Mouse (Mus musculus) embryo, embryonic 10 days (tissue): ENCODE data around the gene Kat2b.
"Not testable (repeated sequence)": the region's sequence is repeated elsewhere in the genome, so short reads cannot be mapped to it uniquely, and the experiment has no call there.

Source experiments
- DNase-seq: peaks from one replicate; pipeline ENCODE4 v3.0.0-alpha.2; 2015; ENCODE audit warnings: low spot score

Kat2b gene

GRCm38 (mm10) chr17:53566161-53566918 is at the start of gene Kat2b:
Kat2b (plus strand) TSS chr17:53566861.
- DNase-seq = peak; percentile 57

- DNase-seq = no peak
These were observed 47.3 kb upstream of the Kat2b start for GRCm38 (mm10) chr17:53519364-53519763.

DNA sequence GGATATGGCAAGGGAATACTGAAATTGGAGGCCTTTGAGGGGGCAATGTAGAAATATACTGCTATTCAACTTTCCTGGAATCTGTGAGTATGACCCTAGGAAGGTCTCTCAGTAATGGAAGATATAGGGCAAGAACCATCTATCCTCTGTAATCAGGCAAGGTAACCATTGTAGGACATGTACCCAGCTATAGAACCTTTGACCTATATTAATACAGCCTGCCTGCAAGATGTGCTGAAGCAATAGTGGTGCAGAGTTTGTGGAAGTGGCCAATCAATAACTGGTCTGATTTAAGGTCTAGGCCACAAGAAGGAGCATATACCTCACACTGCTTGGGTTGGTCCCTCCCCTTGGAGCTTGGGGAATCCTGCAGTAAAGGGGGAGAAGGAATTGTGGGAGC is 46.2 kb upstream of the Kat2b start:
- DNase-seq = no peak

DNA sequence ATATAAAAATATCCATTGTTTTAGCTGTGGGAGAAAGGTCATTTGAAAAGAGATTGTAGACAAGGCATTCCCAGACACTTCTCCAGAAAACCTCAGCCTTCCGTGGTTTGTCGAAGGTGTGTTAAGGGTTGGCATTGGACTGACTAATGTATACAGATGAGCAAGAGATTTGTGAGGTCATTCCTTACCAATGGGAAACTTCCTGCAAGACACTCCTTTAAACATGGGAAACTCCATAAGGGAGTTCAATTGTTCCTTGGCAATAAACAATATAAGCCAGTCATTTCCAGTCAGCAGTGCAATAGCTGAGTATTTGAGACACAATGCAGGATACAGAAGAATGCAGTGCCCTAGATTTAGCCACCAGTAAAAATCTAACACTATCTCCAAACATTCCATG is 38.6 kb upstream of the Kat2b start:
- no peak for DNase-seq

- no peak for DNase-seq
These were observed 35.5 kb upstream of the Kat2b start for GRCm38 (mm10) chr17:53531160-53531559.

DNA sequence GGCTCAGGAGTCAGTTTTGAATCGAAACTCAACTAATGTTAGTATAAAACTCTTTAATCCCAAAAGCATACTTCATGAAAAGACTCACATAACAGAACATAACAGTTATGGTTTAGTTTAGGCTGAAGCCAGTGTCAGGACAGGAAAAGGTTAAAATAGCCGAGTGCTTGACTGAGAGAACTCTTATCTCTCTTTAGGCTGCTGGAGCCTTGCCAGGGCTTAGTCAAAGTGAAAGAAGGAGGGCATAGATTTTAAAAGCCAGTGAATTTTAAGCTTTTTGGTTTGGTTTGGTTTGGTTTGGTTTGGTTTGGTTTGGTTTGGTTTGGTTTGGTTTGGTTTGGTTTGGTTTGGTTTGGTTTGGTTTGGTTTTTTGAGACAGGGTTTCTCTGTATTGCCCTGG is 34.2 kb upstream of the Kat2b start:
- no peak for DNase-seq

DNA sequence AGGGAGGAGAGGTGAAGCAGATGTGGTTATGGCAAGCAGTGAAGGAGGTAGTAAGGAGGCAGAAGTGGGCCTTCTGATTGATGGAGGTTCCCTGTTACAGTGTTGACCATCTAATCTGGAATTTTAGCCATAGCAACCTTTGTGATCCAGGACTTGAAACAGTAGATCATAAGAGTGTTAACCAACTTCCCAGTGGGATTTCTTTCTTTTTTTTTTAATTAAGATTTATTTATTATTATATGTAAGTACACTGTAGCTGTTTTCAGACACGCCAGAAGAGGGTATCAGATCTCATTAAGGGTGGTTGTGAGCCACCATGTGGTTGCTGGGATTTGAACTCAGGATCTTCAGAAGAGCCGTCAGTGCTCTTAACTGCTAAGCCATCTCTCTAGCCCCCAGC is 27.3 kb upstream of the Kat2b start, which contains the start of gene Pp2d1:
Gene Pp2d1, minus strand, starts transcription at position 101 of the 400 bp plus-strand sequence.
- DNase-seq = not testable (repeated sequence)

- no peak for DNase-seq
These were observed 24.1 kb upstream of the Kat2b start for GRCm38 (mm10) chr17:53542536-53542935.

DNA sequence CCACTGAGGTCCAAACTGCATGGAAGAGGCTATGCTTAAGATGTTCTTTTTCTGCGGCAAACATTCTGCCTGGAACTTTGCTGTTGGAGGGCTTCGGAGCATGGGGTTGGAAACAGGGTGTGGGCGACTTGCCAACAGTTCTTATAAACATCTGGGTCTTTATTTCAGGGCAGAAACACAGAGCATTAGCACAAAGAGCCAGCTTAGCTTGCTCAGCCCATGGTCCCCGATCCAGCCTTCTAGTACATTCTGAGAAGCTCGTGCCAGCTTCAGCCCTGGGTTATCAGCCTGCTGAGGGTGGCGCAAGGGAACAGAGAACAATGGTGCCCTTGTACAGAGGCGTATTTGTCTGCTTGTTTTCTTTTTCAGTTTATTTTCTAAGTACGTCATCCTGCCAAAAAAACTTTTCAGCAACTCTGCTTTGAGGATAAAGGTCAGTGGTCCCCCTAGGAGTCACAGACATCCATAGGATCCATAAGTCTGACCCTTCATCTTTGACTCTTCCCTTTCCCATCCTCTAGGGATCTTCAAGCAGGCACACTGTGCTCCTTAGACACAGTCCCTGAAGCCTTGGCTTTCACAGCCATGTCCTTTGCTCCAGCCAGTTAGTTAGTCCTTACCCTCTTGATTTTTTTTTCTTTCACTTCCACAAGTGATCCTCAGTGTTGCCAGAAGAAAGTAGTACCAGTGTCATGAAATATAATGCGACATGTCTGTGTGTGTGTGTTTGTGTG is 22.9 kb upstream of the Kat2b start:
- DNase-seq = no peak

- DNase-seq = no peak
These were observed 15.1 kb upstream of the Kat2b start for GRCm38 (mm10) chr17:53551306-53552299.

DNA sequence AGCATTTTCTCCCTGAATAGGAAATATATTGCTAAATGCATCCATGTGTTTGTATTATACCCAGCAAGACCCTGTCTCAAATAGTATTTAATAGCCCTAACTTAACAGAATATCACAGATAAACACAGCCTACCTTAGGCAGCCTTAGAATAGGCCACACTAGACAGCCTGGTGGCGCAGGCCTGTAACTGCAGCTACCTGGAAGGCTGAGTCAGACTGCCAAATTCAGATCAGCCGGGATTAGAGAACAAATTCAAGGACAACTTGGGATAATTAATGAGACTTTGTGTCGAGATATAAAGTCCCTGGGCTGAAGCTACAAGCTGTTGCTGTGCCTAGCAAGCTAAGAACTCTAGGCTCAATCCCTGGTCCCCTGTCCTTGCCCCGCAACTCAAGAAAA is 12.6 kb upstream of the Kat2b start:
- peak; percentile 21 for DNase-seq

DNA sequence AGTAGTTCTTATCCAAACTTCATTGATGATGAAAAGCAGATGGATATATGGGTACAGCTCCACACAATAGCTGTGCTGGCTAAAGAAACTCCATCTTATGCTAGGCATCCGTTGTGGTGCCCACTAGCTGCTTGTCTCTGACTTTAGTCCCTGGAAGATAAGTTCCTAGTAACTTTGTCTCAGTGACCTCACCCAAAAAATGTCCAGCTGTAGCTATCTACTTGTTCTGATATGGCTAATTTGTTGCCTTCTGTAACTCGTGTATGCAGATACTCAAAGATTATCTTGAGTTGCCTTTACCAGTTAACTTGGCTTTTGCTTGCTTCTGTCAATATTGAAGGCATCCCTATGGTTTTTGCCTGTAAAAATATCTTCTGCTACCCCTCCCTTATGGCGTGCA is 11.8 kb upstream of the Kat2b start:
- no peak for DNase-seq

- DNase-seq = no peak
These were observed 9.2 kb upstream of the Kat2b start for GRCm38 (mm10) chr17:53557443-53557842.

GRCm38 (mm10) chr17:53559646-53560045 is 7.0 kb upstream of the Kat2b start:
- DNase-seq = no peak

DNA sequence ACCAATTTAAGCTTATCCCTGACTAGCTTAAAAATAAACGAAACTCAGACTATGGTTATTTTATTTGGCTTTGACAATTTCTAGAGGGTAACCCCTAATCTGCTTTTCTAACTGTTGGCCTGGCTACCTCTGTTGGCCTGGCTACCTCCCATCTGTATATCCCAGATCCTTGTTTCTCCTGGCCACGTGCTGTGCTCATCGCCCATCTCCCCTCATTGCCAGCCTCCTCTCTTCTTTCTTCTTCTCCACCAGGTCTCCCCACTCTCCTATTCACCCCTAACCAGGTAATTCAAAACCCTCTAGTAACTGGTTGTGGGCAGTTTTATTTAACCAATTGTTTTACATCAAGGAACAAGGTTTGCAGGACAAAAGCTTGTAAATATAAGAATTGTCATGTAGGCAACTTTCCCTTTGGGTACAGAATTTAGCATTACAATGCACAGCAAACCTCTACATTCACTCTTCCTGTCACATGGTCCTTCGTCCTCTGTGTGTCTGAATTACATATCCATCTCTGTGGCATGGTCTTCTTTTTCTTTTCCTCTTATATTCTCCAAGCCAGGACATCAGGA is 5.1 kb upstream of the Kat2b start:
- no peak for DNase-seq

GRCm38 (mm10) chr17:53564837-53565236 is 1.8 kb upstream of the Kat2b start:
- no peak for DNase-seq

DNA sequence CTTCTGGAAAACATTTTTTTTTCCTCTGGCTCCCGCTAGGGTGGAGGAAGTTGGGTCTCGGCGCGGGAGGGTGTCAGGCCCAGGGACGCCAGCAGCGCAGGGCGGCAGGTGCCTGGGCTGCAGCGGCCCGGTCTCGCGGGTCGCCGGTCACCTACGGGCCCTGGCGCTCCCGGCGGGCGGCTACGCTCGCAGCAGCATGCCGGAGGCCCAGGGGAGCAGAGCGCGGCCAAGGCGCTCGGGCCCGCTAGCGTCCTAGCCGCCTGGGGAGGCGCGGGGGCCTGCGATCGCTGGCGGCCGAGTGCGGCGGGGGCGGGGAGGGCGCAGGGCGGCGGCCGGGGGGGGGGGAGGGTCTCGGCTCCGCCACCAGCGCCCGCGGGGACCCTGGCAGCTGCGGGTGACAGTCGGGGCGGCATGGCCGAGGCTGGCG is 271 bp downstream of the Kat2b start:
- DNase-seq = peak; percentile 68

- DNase-seq = peak; percentile 53
These were observed 863 bp downstream of the Kat2b start for GRCm38 (mm10) chr17:53567346-53568101.

DNA sequence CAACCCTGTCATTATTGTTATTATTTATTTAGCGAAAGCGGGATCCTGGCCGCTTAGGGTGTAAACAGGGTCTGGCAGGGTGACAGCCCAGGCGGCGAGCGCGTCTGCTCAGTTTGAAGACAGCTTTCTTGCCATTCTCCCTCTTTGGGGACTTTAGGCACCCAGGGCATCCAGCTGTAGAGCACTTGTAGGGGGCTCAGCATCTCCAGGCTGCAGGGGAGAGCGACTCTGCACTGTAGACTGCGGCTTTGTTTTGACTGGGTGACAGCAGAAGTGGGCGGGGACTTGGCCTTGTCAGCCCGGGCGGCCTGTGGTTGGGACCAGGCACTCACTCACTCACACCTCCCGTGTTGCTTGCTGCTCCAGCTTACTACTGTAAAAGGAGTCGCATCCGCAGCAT is 1.5 kb downstream of the Kat2b start:
- peak; percentile 85 for DNase-seq

DNA sequence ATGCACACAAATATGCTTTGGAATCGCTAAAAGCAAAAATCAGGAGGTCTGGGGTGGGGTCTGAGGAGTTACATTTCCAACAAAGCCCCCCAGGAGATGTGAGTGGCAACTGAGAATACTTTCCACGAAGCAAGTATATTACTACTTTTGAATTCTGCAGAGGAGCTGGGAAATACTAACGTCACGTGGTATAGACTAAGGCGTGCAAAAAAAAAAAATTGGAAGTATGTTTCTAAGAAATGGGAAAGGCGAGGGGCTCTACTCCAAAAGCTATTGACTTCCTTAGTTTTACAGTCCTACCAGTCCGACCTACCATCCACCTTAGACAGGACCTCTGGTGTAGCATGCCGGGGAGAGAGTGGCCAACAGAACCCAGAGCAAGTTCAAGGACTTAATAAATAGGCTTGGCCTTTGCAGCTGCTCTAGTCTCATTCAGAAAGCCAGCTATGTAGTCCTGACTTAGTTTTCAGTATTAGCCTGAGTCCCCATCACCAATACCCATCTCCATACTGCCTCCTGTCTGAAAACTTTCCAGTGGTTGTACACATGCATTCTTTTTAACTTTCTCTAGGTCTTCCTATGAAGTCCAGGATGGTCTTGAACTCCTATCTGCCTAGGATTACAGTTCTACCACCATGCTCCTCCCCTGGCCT is 2.2 kb downstream of the Kat2b start:
- DNase-seq = no peak

- DNase-seq = no peak
These were observed 3.2 kb downstream of the Kat2b start for GRCm38 (mm10) chr17:53569829-53570228.
